Mouse (Mus musculus) gonadal fat pad, adult 2 months (tissue): ENCODE measurements around the gene Cpsf4l. TPM values are rescaled to one million over a fixed set of nuclear protein-coding genes. Genes with fewer than 3 reads are reported as not detected.
"Not testable (repeated sequence)": the region's sequence is repeated elsewhere in the genome, so short reads cannot be mapped to it uniquely, and the experiment has no call there.

Experiments
- DNase-seq: peaks from one replicate; pipeline ENCODE4 v3.0.0-alpha.2; 2012; ENCODE audit warnings: low read depth
- polyA plus RNA-seq: library from polyadenylated mRNA; depleted of rRNA; stranded (reverse); fragments of >200 nt; gene quantifications from 2 replicates; pipeline ENCODE4 v1.2.3, GENCODE M21; 2012

Gene Cpsf4l
- polyA plus RNA-seq, 1 experiment, result 9.7 TPM

DNA sequence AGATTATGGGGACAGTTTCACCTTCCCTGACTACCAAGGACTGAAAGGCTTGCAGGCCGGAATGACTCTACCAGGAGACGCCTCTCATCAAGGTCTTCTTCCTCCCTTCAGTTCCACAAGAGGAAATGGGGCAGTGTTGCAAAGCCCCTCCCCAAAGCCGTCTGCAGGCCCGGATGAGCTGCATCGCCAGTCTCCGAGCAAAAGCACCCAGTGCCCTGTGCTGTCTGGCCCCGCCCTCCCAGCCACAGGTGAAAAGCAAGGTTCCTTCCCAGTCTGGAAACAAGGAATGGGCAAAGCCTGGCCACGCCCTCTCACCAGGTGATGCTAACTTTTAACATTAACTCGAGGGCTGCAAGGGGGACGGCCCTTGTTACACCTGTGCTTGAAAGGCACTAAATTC is 43.2 kb downstream of the Cpsf4l start:
- DNase-seq, result no peak

DNA sequence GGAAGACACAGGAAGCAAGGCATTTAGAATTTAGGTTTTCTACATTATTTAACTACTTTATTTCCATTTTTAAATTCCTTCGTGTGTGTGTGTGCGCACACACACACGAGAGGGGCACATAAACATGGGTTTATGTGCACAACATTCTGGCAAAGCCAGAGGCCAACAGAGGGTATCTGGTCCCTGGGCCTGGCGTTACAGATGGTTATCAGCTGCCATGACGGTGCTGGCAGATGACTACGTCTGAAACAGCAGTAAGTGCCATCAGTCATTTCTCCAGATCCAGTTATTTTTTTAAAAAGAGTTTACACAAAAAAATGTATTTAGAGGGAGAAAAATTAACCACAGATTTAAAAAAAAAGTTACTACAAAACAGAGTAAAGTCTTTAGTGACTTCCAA is 43.6 kb downstream of the Cpsf4l start:
- DNase-seq, result no peak

GRCm38 (mm10) chr11:113664279-113664678 is 45.5 kb downstream of the Cpsf4l start:
- DNase-seq, result no peak

GRCm38 (mm10) chr11:113661835-113662351 is 47.9 kb downstream of the Cpsf4l start:
- no peak for DNase-seq

DNA sequence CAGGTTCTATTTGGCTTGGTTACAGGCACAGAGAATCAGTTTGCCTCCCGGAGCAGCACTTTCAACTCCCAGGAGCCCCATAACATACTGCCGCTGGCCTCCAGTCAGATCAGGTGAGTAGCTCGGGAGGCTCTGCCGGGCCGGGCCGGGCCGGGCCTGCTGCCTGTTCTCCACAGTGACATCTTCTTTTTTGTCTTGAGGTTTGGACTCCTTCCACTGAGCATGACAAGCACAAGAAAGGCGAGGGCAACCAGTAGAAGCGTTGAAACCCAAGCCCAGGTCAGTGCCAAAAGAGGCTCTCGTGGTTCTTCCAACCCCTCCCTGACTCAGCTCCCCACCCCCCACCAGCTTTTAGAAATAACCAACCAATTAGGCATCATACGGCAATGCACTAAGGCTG is 48.9 kb downstream of the Cpsf4l start:
- DNase-seq, result no peak

DNA sequence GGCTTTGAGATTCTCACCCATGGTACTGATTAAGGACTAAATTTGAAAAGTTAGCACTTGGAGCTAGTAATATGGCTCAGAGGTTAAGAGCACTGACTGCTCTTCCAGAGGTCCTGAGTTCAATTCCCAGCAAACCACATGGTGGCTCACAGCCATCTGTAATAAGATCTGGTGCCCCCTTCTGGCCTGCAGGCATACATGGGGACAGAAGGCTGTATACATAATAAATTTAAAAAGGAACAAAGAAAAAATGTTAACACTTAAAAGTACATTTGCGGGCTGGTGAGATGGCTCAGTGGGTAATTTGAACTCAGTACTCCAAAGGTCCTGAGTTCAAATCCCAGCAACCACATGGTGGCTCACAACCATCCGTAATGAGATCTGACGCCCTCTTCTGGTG is 49.6 kb downstream of the Cpsf4l start:
- not testable (repeated sequence) for DNase-seq

GRCm38 (mm10) chr11:113658763-113659162 is 51.1 kb downstream of the Cpsf4l start:
- no peak for DNase-seq

- no peak for DNase-seq
Measured at GRCm38 (mm10) chr11:113658319-113658718, 51.5 kb downstream of the Cpsf4l start.

DNA sequence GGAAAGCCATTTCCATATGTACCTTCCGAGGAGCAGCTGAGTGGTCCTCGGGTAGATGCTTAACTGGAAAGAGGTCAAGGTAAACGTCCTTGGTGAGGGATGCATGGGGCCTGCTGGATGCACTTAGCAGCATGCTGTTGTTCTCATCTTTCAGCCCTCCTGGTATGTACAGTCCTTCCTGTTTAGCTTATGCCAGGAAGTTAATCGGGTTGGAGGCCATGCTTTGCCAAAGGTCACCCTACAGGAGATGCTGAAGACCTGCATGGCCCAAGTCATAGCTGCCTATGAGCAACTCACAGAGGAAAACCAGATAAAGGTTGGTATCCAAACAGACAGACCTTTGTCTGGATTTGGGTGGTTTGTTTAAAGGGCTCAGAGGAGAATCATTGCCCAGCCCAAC is 52.6 kb downstream of the Cpsf4l start:
- no peak for DNase-seq

- no peak for DNase-seq
Measured at GRCm38 (mm10) chr11:113656511-113656932, 53.3 kb downstream of the Cpsf4l start.

DNA sequence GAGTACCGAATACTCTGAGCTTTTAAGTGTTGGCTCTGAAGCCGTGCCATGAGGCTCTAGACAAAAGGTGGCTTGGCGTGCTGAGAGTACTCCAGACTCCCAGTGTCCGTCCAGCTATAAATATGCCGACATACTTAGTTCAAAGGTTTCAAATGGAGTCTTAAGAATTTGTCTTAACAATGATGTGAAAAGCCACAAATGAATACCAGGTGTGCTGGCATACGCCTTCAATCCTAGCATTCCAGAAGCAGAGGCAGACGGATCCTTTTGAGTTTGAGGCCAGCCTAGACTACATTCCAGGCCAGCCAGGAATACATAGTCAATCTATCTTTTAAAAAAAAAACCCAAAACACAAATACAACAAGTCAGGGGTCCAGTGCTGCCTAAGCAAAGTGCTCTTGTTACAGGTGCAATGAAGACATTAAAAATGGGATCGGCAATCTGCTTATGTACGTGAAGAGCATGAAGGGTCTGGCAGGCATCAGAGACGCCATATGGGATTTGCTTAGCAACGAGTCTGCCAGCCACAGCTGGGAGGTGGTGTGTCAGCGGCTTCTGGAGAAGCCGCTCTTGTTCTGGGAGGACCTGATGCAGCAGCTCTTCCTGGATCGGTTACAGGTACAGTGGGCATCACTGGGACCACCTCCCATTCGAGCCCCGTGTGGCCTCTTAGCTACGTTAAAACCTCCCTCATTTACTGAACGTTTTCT is 55.1 kb downstream of the Cpsf4l start:
- DNase-seq, result no peak

GRCm38 (mm10) chr11:113654105-113654504 is 55.7 kb downstream of the Cpsf4l start:
- DNase-seq, result no peak

DNA sequence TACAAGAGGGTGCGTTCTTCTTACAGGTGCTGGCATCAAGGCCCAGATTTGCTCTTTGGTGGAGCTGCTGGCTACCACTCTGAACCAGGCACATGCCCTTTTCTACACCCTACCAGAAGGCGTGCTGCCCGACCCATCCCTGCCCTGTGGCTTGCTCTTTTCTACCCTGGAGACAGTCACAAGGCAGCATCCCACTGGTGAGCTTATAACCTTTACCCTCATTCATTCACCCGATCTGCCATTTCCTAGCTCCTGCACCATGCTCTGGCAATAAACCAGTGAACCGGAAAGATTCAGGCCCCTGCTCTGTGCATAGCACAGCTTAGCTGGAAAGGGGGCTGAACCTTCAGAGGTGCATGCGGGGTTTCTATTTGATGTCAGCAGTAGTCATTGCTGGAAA is 57.3 kb downstream of the Cpsf4l start:
- DNase-seq, result no peak

DNA sequence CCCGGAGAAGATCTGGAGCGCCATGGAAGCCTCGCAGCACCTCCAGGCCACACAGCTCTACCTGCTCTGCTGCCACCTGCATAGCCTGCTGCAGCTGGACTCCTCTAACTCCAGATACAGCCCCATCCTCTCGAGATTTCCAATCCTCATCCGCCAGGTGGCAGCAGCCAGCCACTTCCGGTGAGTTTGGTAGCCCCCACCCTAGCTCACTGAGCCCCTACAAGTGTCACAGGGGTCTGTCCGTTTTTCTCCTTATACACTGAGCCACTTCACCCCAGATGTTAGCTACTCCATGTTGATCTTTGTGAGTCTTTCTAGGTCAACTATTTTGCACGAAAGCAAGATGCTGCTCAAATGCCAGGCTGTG is 57.9 kb downstream of the Cpsf4l start:
- DNase-seq, result no peak

GRCm38 (mm10) chr11:113651206-113651906 is 58.5 kb downstream of the Cpsf4l start:
- DNase-seq, result no peak

DNA sequence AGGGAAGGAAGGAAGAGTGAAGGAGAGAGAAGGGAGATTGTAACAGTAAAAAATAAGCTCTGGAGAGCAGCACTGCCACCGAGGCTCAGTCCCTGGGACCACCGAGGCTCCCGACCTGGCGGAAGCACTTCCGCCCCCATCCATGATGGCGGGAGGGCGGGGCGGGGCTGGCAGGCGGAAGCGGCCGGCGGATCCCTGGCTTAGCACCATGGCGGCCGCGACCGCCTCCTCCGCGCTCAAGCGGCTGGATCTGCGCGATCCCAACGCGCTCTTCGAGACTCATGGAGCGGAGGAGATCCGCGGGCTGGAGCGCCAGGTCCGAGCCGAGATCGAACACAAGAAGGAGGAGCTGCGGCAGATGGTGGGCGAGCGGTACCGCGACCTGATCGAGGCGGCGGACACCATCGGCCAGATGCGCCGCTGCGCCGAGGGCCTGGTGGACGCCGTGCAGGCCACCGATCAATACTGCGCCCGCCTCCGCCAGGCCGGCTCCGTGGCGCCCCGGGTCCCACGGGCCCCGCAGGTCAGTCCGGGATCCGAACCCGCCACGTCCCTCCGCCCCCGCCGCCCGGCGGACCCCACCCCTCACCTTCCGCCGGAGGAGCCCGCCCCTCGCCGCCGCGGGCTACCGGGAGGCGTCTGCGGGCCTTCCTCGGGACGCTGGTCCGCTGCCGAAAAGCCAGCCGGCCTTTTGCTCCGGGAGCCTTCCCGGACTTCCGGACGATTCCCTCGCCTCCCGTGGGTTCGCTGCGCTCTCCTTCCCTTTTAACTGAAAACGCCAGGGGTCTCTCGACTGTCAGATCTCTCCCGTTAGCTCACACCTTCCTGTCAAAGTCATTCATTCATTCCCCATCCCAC is 60.2 kb downstream of the Cpsf4l start, which contains the start of gene Slc39a11:
Slc39a11 (minus strand) TSS at position 727 of the 858 bp plus-strand sequence.
- DNase-seq, result no peak

GRCm38 (mm10) chr11:113648690-113649352 is 61.0 kb downstream of the Cpsf4l start, which contains the start of gene Cog1:
Gene Cog1, plus strand, starts transcription at chr11:113649169.
- no peak for DNase-seq
